Mouse (Mus musculus) liver, adult 2 months (tissue): ENCODE measurements around the gene Gm49336.

Experiments
- CTCF ChIP-seq: fragments of 200-500 bp; IDR thresholded peaks from 2 replicates; pipeline ENCODE4 v1.5.1; 2011; ENCODE audit warnings: low read depth, low read length, control low read depth
- POLR2A ChIP-seq: fragments of 200-500 bp; IDR thresholded peaks from 2 replicates; pipeline ENCODE4 v1.6.1; 2011; ENCODE audit warnings: low read length, control low read depth; ENCODE audit not compliant: insufficient read depth; ENCODE audit errors: extremely low read depth

GRCm38 (mm10) chr14:60181306-60181705 lies 70.0 kb downstream of the Gm49336 start:
- no peak for TF ChIP-seq CTCF
- no peak for TF ChIP-seq POLR2A
